Mouse (Mus musculus) gastrocnemius, adult 18-20 months (tissue): ENCODE data around the gene Aqp7. TPM values are rescaled to one million over a fixed set of nuclear protein-coding genes. Genes with fewer than 3 reads are reported as not detected.

Experiments
- DNase-seq: peaks from one replicate; pipeline ENCODE4 v3.0.0; 2021; ENCODE audit warnings: low spot score
- total RNA-seq, 2 experiments: library from RNA; stranded (reverse); gene quantifications; 2 replicates each; pipeline ENCODE4 v1.2.3; 2021

Gene Aqp7
- total RNA-seq, 2 experiments from 2014 or later: 6.4 to 10.6 TPM

- peak; percentile 15 for DNase-seq
Observed at GRCm38 (mm10) chr4:41063894-41064673, 16.1 kb upstream of the Aqp7 start.

GRCm38 (mm10) chr4:41063351-41063750, 15.4 kb upstream of the Aqp7 start:
- DNase-seq: no peak

GRCm38 (mm10) chr4:41057361-41057760, 9.4 kb upstream of the Aqp7 start:
- DNase-seq: no peak

- no peak for DNase-seq
Observed at GRCm38 (mm10) chr4:41056742-41057332, 8.9 kb upstream of the Aqp7 start.

GRCm38 (mm10) chr4:41056253-41056652, 8.3 kb upstream of the Aqp7 start:
- no peak for DNase-seq

- no peak for DNase-seq
Observed at GRCm38 (mm10) chr4:41055111-41055510, 7.2 kb upstream of the Aqp7 start.

- DNase-seq: no peak
Observed at GRCm38 (mm10) chr4:41051781-41052180, 3.8 kb upstream of the Aqp7 start.

- DNase-seq: peak; percentile 86
Observed at GRCm38 (mm10) chr4:41050726-41051675, 3.1 kb upstream of the Aqp7 start.

- DNase-seq: no peak
Observed at GRCm38 (mm10) chr4:41048926-41049325, 987 bp upstream of the Aqp7 start.

- no peak for DNase-seq
Observed at GRCm38 (mm10) chr4:41046254-41046795, 1.6 kb downstream of the Aqp7 start.

GRCm38 (mm10) chr4:41045288-41045687, 2.7 kb downstream of the Aqp7 start:
- no peak for DNase-seq

GRCm38 (mm10) chr4:41043961-41044360, 4.0 kb downstream of the Aqp7 start:
- DNase-seq: no peak

- no peak for DNase-seq
Observed at GRCm38 (mm10) chr4:41042880-41043279, 5.1 kb downstream of the Aqp7 start.

GRCm38 (mm10) chr4:41040983-41041382, 7.0 kb downstream of the Aqp7 start:
- no peak for DNase-seq

GRCm38 (mm10) chr4:41037942-41038341, 10.0 kb downstream of the Aqp7 start:
- no peak for DNase-seq

- peak; percentile 34 for DNase-seq
Observed at GRCm38 (mm10) chr4:41031242-41031641, 16.7 kb downstream of the Aqp7 start.

GRCm38 (mm10) chr4:41029372-41029771, 18.6 kb downstream of the Aqp7 start:
- DNase-seq: no peak

- DNase-seq: no peak
Observed at GRCm38 (mm10) chr4:41028272-41028671, 19.7 kb downstream of the Aqp7 start.

- no peak for DNase-seq
Observed at GRCm38 (mm10) chr4:41027872-41028271, 20.1 kb downstream of the Aqp7 start.

- no peak for DNase-seq
Observed at GRCm38 (mm10) chr4:41026086-41026787, 21.7 kb downstream of the Aqp7 start.

- DNase-seq: no peak
Observed at GRCm38 (mm10) chr4:41021094-41021493, 26.8 kb downstream of the Aqp7 start.
